Mouse (Mus musculus) layer of hippocampus, postnatal 14 days (tissue): ENCODE measurements at regions not wholly inside any gene's neighbourhood (a gene's known extent, or its start where the extent isn't known, plus 50 kb on each side); places are given as distances from the start of the nearest gene placed in this dataset.

ENCODE experiments used
- DNase-seq, 2 experiments: peaks; one replicate each; pipeline ENCODE4 v3.0.0; 2021 to 2022; ENCODE audit warnings: low spot score in 2 of 2, mixed read lengths in 1 of 2

DNA sequence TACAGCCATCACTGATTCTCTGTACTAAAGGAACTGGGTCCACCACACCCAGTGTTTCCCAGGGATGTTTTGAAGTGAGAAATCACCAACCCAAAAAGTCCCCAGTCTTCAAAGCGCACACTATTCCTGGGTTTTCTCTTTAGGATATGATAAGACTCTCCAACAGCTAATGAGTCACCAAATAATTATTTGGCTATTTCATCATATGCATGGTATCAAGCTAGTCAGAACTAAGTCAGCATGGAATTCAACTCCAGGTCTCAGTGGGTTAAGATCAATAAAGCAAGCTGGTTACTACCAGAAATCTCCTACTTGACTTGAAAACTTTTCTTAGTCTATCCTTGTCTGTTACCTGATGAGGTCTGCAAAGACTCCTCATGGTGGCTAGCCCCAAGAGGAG, 89.1 kb upstream of the 4930412O13Rik start:
- DNase-seq, result no peak

DNA sequence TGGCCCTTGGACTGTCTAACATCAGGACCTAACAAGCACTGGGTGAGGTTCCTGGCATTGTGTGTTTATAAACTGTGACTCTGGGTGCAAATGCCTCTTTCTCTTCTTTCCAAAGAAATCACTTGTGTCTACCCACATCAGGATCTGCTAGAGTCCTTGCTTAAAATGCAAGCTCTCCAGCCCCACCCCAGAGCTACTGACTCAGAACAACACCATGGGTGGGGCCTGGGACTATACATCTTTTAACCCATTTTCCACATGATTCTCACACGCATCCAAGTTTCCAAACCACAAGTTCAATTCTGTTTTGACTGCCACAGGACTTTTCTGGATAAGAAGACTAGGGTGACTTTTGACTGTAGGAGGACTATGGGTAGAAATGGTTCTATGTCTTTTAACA, 88.7 kb upstream of the 4930412O13Rik start:
- DNase-seq, result no peak

DNA sequence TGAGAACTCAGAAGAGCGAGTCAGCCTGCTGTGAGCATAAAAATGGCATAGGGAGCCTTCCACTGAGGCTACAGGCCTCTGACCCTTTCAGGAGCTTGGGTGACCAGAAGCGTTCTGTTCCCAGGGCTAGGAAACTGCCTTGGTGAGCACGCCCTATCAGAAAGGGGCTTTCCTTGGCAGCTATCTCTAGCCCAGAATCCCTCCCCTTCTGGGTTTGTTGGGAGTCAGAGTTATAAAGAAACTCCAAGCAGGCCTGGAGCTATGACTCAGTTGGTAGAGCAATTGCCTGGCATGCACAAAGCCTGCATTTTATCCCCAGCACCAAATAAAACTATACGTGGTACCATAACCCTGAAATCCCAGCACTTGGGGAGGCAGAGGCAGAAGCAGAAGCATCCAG, 85.7 kb upstream of the 4930412O13Rik start:
- DNase-seq, result no peak

DNA sequence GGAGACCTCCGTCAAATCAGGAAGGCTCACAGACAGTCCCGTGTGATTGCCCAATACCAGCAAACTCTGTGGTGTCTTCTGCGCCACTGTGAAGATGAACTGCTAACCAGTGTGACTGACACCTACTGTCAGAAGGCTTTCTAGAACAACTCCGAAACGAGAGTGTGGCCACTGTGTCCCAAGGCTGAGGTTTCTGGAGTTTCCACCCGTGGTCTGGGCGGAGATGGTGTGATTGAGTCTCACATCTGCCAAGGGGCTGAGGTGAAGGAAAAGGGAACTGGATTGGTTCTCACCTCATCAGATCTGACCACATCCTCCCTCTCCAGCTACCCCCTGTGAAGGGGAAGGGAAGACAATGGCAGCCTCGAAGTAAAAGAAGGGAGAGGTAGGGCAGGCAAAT, 79.6 kb upstream of the 4930412O13Rik start:
- DNase-seq, result no peak

DNA sequence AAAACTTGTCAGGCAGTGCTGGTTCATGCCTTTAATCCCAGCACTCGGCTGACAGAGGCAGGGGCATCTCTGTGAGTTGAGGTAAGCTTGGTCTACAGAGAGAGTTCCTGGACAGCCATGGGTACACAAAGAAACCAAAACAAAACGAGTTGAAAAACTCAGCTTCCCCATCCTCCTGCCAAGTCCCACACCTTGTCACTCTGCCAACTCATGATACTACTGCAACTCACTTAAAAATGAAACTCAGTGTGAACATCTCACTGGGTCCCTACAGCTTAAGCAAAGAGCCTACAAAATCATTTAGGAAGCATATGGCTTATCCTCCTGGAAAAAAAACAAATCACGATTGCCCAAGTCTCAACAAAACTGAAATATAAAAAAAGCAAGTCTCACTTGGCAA, 76.7 kb upstream of the 4930412O13Rik start:
- DNase-seq, result no peak

DNA sequence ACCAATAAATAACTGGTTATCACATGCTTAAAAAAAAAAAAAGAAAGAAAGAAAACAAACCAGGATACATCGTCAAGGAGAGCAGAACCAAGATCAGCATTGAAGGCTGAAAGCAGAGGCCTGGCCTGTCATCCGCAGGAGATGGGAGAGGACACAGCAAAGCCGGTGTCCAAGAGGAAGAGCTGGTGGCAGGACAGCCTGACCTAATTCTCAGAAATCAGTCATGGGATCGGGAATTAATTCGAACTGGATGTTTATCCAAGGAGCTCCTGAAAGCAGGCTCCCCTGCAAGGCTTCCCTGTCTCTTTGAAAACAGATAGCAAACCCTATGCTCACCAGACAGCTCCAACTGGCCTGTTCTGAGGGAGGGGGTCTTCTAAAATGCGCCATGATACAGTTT, 75.5 kb upstream of the 4930412O13Rik start:
- DNase-seq, result no peak
